Mouse (Mus musculus) c-Kit-positive CD71-positive TER-119-positive erythroid progenitor cells, embryonic 14.5 days (primary cell): ENCODE results near the gene Serpinb12.
"Not testable (repeated sequence)": the region's sequence is repeated elsewhere in the genome, so short reads cannot be mapped to it uniquely, and the experiment has no call there.

ENCODE experiments used
- DNase-seq: peaks from one replicate; pipeline ENCODE4 v3.0.0-alpha.2; 2013; ENCODE audit warnings: low spot score

Serpinb12 gene

DNA sequence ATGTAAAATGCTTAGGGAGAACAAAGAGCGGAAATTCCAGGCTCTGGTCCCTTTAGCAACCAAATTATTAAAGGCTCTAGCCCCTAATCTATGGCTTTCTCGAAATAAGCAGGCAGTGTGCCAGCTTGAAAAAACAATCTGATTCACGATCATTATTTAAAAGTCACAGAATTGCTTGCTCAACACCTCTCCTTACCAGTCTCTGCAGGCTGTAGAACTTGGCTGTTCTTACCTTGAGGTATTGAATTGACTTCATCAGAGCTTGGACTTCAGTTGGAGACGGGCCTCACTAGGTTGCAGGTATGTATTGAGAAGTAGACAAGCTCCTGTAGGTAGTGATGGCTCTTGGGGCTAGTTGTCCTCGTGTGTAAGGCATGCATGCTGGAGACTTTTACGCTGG, at the start of gene Serpinb12:
Serpinb12 (plus strand) TSS at position 185 of the 400 bp plus-strand sequence.
- no peak for DNase-seq

DNA sequence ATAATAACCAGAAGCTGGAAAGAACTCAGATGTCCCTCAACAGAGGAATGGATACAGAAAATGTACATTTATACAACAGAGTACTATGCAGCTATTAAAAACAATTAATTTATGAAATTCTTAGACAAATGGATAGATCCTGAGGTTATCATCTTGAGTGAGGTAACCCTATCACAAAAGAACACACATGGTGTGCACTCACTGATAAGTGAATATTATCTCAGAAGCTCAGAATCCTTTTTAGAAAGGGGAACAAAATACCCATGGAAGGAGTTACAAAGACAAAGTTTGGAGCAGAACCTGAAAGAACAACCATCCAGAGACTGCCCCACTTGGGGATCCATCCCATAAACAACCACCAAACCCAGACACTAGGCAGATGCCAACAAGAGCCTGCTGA, 39.1 kb upstream of the Serpinb12 start:
- not testable (repeated sequence) for DNase-seq

DNA sequence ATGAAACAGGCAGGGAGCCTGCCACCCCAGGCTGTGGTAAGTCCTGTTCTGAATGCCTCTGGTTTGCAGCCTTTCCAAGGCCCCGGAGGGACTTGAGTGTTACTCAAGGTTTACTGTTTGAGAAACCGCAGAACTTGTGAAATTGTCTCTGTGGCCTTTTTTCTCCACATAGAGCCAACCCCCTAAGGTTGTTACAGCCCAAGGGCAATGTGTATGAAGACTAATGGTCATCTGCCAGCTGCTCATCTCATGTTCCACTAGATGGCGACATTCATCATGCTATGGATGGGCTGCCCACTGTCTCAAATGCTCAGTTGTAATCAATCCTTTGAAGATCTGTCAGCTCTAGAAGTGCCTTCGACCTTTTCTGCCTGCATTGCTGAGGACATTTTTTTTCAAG, 32.8 kb upstream of the Serpinb12 start:
- DNase-seq = peak; percentile 10

DNA sequence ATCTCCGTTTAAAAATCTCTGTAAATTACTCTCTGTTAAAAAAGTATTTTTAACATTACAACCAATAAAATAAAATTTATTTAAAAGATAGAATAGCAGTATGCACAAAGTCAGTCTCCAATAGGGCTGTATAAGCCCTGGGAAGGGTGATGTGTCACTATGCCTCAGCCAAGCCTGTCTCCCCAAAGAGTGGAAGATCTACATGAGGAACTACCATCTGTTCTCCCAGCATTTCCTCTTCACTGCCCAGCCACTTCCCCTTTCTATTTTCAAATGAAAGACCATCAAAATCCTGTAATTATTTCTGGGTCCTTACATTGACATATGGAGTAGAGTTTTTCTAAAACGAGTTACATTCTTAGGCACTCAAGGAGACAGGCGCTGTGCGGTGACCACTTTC, 2.3 kb upstream of the Serpinb12 start:
- DNase-seq = no peak

DNA sequence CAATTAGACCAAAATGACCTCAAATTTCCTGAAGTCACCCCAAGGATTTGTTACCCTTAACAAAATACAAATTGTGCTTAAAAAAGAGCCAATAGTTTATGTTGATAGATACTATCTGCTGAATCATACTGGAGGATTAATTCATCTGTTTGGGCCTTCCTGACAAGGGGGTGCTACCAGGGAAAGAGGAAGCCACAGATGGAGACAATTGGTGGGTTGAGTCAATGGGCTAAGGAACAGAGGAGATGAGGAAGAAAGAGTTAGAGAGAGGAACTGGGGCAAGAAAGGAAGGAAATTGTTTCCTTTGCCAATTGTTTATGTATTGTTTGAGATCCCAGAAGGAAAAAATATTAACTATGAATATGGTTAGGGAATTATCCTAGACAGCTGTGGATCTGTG, 591 bp upstream of the Serpinb12 start:
- no peak for DNase-seq

DNA sequence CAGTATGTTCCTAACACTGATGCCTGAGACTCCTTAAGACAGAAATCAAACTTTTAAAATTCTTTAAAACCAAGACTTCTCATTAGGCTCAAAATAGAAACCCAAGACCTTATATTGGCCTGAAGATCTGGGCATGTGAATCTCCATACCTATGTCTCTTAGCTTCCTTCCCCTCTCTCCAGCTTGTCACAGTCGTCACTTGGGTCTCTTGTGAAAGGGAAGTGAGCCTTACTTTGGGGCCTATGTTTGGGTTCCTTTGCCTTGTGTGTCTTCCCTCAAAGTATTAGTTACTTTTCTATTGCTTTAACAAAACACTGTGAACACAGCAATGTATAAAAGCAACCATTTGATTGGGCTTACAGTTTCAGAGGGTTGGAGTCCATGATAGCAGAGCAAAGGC, 13.0 kb downstream of the Serpinb12 start:
- DNase-seq = no peak

DNA sequence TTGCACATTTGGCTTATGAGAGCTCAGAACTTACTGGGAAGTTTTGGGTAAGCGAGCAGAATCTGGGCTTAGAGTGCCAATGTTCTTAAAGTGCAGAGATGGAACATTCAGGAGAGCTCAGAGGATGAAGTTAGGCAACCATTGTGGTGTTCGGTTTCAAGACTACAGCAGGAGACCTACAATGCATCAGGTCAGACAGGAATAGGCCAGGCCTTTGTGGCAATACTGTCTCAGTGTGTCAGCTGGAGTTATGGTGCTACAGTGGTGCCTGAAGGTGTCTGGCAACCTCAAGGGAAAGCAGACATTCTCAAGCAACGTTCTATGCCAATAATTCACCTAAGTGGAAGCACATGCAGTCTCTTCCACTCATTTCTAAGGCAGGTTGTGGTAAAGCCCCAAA, 25.7 kb downstream of the Serpinb12 start:
- no peak for DNase-seq

DNA sequence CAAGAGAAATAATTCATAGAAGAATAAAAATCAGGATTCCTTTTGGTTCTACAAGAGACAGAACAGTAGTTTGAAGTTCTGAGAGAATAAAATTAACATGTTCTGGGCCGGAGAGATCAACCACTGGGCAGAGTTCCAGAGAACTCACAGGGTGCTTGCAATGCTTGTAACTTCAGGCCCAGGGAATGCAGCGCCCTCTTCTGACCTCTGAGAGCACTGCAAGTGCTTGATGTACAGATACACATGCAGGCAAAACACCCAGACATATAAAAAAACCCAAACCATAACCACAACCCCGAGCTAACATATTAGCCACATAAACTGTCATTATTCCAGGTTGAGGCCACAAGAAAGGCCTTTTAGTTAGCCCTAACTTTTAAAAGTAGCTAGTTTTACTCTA, 26.8 kb downstream of the Serpinb12 start:
- peak; percentile 8 for DNase-seq

DNA sequence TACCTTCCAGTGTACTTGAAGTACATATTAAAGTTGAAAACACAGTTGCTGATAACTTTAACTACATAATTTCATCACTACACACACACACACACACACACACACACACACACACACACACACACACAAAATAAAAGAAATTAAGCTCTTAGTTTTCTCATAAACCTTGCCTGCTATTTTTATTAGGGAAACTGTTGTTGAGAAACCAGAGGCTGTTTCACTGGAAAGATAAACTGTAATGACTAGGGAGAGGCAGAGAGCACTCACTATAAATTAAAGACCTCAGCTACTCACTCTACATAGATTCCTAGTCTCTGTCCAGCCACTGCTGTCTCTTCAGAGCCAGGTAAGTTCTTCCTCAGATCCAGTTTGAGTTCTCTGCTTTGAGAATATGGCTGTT, 46.4 kb downstream of the Serpinb12 start, which contains the start of gene Serpinb13:
Serpinb13 (plus strand) TSS at position 301 of the 400 bp plus-strand sequence.
- no peak for DNase-seq

DNA sequence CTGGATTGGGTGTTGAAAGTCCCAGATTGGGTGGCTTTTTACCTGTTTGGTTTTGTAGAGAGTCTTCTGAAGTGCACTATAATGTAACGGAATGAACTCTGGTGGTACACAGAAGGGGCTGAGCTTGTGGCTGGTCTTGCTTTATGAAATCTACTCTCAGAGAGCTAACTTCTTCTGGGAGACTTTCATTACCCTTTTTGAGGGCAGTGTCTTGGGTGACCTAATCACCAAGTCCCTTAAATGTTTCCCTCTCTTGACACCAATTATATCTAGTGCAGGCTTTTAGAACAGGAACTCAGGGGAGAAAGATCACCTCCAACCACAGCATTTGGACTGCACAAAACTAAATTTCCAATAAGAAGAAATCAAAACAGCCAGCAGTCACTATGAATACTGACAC, 48.8 kb downstream of the Serpinb12 start:
- no peak for DNase-seq

DNA sequence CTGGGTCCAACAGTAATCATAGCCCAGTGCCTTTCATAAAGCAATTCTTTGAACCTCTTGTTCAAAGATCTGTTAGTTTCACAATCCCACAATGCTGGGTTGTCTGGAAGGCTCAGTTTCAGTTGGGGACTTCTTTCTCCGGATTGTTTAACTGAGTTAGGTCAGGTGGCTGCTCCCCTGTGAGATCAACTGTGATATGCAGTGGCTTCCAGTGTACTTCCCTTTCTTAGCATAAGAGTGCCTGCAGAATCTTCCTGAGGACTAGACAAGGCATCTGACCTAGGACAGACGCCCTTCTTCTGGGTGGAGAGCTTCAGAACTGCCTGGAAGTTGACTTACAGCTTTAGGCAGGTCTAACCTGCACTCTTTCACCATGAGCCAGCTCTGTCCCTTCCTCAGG, 49.6 kb downstream of the Serpinb12 start:
- no peak for DNase-seq

DNA sequence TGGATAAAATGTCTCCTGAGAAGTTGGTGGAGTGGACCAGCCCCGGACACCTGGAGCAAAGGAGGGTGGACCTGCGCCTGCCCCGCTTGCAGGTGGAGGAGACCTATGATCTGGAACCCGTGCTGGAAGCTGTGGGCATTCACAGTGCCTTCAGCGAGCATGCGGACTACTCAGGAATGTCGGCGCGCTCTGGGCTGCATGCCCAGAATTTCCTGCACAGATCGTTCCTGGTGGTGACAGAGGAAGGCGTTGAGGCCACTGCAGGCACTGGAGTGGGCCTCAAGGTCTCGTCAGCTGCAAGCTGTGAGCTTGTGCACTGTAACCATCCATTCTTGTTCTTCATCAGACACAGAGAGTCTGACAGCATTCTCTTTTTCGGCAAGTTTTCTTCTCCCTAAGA, 66.2 kb downstream of the Serpinb12 start:
- no peak for DNase-seq

DNA sequence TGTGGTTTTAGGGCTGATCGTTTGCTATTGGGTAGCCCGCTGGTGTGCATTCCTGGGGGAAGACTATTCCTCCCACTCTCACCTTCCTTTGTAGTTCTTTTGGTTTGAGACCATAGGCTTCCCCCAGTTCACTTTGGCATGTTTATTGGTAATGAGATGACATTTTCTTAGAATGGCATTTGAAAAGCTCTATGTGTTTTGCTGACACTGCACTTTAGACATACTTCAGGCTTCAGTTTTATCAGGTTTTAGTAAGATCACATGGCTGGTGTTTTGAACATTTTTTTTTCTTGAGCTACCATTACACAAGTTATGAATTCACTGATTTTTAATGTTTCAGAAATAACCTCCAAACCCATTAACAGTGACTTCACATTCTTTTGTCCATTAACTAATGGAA, 67.5 kb downstream of the Serpinb12 start:
- DNase-seq = no peak

DNA sequence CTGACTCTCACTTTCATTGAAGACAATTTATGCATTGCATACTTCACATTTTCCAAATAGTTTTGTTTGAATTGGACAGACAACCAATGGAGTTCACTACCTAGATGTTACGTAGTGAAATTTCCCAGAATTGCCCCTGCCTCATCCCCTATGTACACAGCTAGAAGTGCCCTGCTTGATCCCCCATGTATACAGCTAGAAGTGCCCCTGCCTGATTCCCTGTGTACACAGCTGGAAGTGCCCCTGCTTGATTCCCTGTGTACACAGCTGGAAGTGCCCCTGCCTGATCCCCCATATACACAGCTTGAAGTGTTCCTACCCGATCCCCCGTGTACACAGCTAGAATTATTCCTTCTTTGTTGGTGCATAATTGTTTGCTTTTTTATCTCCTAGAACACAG, 72.1 kb downstream of the Serpinb12 start:
- DNase-seq = no peak
